Mouse (Mus musculus) T-helper 1 cell (primary cell): ENCODE measurements around the gene Pdzph1.

ENCODE experiments used
- in situ Hi-C: fragments of 300-600 bp; cut with MboI, MseI; formaldehyde crosslinking; loops from one replicate; pipeline ENCODE4 v1.15.1; 2025; ENCODE audit warnings: high pct_unique_total_duplicates

Pdzph1 gene

DNA sequence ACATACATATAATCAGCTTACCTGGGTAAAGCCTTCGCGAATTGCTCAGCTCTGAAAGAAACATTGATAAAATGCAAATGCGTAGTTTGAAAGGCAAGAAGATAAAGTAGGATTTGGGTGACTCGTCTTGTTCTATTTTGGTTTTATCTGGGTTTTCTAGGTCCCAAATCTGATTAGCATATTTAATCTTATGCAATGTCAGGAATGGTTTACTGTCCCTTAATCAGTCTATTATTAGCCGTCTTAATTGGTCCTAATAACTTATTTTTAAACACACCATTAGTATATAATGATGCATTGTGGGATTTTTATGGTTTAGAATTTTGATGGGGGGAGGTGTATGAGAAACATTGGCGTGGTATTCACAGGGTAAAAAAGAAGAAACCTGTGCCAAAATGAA lies at the start of gene Pdzph1:
Pdzph1 (minus strand) TSS at position 101 of the 400 bp plus-strand sequence.
- in situ Hi-C loops: no loop called here

- in situ Hi-C loops: no loop called here
These were observed 48.6 kb upstream of the Pdzph1 start for GRCm38 (mm10) chr17:59039754-59040153.

DNA sequence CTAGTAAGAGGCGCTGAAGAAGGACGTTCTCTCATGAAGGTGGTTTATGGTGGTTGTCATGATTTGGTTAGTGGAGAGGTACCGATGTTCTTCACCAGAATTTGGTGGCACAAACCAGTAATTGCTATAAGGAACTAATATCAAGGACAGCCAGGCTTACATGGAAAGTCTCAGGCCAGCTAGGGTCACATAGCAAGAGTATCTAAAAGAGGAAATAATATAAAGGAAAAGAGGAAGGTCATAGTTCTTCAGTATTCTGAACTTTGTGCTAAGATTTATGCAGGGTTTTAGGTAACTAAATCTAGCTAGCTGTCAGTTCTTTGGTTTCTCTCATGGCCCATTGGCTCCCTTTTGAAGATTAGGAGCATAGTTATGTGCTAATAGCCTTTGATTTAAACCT lies 42.3 kb upstream of the Pdzph1 start:
- in situ Hi-C loops: no loop called here

- in situ Hi-C loops: no loop called here
These were observed 35.2 kb upstream of the Pdzph1 start for GRCm38 (mm10) chr17:59026336-59026735.

GRCm38 (mm10) chr17:59024502-59024901 lies 33.3 kb upstream of the Pdzph1 start:
- in situ Hi-C loops: no loop called here

GRCm38 (mm10) chr17:59023971-59024370 lies 32.8 kb upstream of the Pdzph1 start:
- in situ Hi-C loops: no loop called here

- in situ Hi-C loops: no loop called here
These were observed 27.5 kb upstream of the Pdzph1 start for GRCm38 (mm10) chr17:59018666-59019065.

DNA sequence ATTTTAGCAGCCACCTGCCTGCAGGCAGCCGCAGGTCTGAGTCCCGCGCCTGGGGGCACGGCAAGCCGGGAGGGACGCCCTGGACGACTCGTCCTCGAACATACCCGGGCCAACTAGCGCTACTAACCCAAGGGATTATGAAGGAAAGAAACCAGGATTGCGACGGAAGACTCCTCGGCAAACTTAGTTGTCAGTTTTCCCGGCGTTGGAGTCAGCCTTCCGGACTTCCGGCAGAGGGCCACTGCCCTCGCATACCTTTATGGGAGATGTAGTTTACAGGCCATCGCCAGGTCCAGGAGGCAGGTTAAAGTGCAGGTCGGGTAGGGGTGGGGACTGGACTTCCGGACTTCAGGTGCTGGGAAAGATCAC lies 21.9 kb upstream of the Pdzph1 start, which contains the start of gene Nudt12:
Nudt12 (minus strand) TSS at position 282 of the 369 bp plus-strand sequence.
- in situ Hi-C loops: no loop called here

GRCm38 (mm10) chr17:59012421-59013090 lies 21.4 kb upstream of the Pdzph1 start:
- in situ Hi-C loops: no loop called here

GRCm38 (mm10) chr17:59011546-59012307 lies 20.6 kb upstream of the Pdzph1 start:
- in situ Hi-C loops: no loop called here

DNA sequence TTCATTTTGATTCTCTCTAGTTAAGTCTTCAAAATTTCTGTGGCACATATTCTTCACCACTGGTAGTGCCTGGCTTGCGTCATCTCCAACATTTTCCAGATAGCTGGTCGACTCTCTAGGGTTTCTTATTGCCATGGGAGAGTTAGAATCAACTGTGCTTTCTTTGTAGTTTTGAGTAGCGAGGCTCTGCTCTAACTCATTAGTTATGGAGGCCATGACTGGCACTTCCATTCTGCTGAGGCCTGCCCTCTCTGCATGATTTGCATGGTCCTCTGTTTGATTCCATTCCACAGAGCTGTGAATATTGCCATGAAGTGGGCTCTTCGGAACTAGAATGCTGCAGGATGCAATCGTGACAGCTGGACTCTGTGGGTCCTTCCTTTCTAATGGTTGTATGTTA lies 17.9 kb downstream of the Pdzph1 start:
- in situ Hi-C loops: no loop called here

DNA sequence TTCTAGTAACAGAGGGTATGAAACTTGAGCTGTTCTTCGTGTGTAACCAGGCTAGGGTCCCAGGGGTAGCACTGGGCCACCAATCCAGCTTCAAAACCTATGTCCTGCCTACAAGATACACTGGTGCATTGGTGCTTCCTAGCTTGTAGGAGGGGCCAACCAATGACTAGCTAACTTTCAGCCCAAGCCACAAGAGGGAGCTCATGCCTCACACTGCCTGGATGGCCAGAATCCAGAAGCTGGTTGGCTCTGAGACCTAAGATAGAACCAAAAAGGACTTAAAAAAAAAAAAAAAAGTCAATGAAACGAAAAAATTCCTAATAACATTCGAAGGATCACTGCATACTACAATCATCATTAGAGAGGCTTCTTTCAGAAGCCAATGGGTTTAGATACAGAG lies 31.3 kb downstream of the Pdzph1 start:
- in situ Hi-C loops: loop anchor here (10.0 kb wide), 1 partner anchor 545 kb away; no protein-coding TSS in a partner anchor

GRCm38 (mm10) chr17:58957055-58957454 lies 34.1 kb downstream of the Pdzph1 start:
- in situ Hi-C loops: no loop called here

GRCm38 (mm10) chr17:58943015-58943822 lies 48.0 kb downstream of the Pdzph1 start:
- in situ Hi-C loops: no loop called here

GRCm38 (mm10) chr17:58938598-58938997 lies 52.6 kb downstream of the Pdzph1 start:
- in situ Hi-C loops: no loop called here

- in situ Hi-C loops: no loop called here
These were observed 53.6 kb downstream of the Pdzph1 start for GRCm38 (mm10) chr17:58937533-58937932.

DNA sequence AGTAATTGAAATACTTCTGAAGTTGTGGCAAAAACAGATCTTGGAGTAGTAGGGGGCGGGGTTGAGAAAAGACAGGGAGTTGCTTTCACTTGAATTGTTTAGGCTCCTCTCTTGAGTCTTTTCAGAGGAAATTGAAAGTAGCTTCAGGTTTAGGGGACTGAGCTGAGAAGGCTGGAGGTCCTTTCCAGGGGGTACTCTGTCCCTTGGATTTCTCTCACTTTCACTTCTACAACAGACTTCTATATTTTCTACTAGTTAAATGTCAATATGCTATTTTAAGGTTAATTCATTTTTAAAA lies 58.2 kb downstream of the Pdzph1 start:
- in situ Hi-C loops: no loop called here

- in situ Hi-C loops: no loop called here
These were observed 58.7 kb downstream of the Pdzph1 start for GRCm38 (mm10) chr17:58932279-58932982.

- in situ Hi-C loops: loop anchor here (25.0 kb wide), 2 partner anchors 1138 to 1513 kb away; no protein-coding TSS in a partner anchor
These were observed 66.2 kb downstream of the Pdzph1 start for GRCm38 (mm10) chr17:58924754-58925546.

DNA sequence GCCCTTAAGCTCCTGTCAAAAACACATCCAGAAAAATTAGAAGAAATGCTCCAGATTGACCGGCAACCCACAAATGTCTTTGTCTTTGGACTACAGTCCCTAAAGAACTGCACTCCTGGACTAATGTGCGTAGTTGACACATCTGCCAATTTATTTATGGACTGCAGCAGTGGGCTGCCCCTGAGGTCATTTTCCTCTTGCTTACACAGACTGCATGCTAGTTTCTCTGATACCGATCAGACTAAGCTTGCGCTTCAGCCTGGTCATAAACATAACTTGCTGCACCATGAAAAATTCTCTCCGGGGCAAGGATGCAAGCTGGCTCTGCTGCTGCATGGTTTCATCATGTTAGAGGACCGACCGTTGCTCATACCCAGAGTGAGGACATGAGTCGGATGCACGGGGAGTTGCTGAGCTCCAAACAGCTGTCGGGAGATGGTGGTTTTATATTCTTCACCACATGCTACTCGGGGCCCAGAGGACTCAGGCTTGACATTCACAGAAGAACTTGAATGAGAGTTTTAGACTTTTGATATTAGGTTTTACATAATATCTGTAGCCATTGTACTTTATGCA lies 67.2 kb downstream of the Pdzph1 start:
- in situ Hi-C loops: loop anchor here (25.0 kb wide), 2 partner anchors 1137 to 1512 kb away; no protein-coding TSS in a partner anchor
